Mouse (Mus musculus) embryo, embryonic 11 days (tissue): ENCODE results near the gene Lrrn1.

Experiments used
- DNase-seq: peaks from one replicate; pipeline ENCODE4 v3.0.0-alpha.2; 2015

Lrrn1 gene

GRCm38 (mm10) chr6:107528877-107529864 is at the start of gene Lrrn1:
Lrrn1 (plus strand) TSS chr6:107529768.
- peak; percentile 91 for DNase-seq

GRCm38 (mm10) chr6:107494491-107494890 is 35.1 kb upstream of the Lrrn1 start:
- DNase-seq: no peak

GRCm38 (mm10) chr6:107495830-107496229 is 33.7 kb upstream of the Lrrn1 start:
- no peak for DNase-seq

DNA sequence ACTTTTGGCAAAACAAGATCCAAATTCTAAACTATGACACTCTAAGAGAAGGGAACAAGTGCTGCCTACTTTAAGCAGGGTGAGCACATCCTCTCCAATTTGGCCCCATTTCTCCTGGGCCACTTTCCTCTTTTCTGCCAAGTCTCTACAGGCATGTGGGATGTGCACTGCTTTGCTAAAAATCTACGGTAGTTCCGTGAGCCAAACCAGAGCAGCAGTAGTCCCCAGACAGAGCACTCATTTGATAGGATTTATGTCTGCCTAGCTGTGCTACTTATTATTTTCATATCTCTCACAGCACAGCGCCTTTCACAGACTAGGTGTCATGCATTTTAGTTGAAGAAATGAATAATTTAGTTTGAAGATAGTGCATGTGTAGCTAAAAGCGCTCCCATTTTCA is 15.9 kb upstream of the Lrrn1 start:
- DNase-seq: no peak

DNA sequence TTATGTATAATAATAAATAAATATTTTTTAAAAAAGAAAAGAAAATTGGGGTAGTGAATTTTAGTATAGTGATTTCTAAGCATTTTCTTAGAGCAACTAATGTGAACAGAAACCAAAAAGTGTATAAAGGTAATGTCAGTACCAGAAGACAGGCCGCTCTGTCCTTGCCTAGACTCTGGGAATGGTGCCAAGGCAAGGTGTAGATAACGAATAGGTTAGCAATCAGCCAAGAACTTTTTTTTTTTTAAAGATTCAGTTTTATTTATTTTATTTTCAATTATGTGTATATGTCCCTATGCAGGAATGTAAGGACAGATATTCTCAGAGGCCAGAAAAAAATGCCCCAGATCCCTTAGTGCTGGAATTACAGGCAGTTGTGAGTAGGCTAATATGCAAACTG is 5.6 kb upstream of the Lrrn1 start:
- no peak for DNase-seq

DNA sequence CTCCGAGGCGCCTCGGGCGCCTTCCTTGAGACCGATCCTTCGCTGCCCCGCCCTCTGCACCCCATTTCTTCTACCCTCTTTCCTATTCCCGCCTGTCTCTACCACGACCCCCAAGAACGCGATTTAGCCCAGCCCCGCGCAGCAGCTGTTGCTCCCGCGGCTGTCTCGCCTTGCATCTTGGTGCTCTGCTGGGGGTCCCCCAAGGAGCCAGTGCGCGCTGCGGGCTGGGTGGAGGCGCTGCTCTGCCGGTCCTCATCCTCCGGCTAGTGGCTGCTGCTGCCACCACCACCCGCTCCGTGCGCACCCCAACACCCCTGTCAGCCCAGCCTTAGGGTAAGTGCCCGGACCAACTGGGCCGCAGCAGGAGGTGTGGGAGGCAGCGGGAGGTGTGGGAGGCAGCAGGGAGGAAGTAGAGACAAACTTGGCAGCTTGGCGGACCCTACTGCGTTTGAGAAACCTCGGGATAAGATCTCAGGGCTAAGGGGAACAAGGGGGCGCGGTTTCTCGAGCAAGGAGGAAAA is 403 bp downstream of the Lrrn1 start:
- peak; percentile 61 for DNase-seq

- DNase-seq: peak; percentile 51
Observed at GRCm38 (mm10) chr6:107530621-107531285, 1.2 kb downstream of the Lrrn1 start.

- peak; percentile 33 for DNase-seq
Observed at GRCm38 (mm10) chr6:107531526-107532080, 2.0 kb downstream of the Lrrn1 start.

DNA sequence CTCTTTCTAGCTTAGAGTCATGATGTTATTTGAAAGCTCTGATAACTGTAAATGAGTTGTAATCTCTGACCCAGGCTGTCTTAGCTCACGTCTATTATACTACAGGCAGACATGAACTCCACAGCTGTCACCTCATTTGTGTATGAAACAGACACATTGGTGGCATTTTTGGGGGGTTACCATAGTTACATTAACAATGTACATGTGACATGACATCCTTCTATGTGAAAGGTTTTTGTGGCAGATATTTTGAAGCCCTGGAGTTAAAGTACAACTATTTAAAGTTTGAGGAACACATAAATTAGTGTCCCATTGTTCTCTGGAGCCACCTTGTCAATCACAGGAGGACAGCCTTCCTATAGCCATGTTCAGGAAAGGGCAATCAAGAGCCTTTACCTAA is 5.0 kb downstream of the Lrrn1 start:
- DNase-seq: peak; percentile 37

DNA sequence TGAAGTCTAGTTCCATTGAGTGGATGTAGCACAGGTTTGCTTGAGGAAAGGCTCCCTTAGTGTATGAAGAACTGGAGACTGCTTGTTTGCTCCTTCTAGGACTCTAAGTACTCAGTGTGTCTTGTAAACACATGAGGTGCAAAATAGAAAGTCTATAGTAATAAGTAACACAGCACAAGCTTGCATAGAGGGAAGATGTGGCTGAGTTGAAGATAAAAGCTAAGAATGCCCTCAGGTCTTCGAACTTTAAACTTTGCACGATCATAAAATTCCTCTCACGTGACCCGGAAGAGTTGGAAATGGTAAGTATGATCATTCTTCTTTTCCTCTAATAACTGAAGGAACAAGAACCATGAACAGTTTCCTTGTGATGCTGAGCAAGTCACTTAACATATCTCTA is 7.1 kb downstream of the Lrrn1 start:
- no peak for DNase-seq

DNA sequence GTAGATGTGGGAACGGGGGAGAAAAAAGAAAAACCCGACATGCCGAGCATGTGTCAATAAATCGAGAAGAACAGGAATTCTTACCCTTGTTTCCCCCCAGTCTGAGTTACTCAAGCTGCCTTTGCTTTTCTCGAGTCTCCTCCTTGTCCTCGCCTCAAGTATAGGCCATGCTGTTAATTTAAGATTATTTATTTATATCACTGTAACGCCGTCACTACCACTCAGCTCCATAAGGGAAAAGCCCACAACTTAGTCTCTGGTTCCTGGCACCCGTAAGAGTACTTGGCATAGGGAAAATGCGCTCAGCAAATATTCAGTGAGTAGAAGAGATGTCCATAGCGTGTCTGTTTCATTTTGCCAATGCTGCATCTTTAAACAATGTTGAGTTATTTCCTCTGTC is 11.7 kb downstream of the Lrrn1 start:
- no peak for DNase-seq

DNA sequence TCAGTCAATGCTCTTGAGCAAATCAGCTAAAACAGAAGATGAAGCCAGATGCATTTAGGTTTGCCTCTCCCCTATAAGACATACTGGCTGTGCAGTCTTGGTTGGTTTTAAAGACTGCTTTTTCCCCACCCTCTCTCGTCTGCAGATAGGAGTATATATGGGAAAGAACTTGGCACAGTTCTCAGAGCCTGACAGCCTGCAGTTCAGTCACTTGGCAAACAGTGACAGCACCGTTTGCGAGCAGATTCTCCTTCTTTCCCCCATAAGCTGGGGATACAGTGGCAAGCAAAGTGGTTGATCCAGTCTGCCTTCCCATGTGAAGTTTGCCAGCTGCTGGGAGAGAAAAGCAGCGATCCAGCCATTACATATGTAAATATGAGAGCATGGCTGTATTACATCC is 12.3 kb downstream of the Lrrn1 start:
- no peak for DNase-seq

DNA sequence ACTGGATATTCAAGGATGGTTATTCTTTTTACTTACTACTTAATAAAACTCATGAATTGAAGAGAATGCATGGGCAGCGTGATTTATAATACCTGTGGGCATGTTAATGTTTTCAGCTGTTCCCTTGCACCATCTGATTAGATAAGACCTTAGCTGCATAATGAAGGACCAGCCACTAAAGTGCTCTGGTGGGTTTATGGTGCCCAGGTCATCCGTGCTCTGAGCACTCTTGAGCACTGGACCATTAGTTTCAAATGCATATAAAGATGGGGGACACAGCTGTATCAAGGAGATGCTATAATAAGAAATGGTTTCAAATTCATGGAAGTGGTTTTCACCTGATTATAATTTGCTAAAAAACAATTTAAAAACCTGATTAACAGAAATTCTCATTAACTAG is 16.7 kb downstream of the Lrrn1 start:
- no peak for DNase-seq

GRCm38 (mm10) chr6:107552511-107552910 is 22.9 kb downstream of the Lrrn1 start:
- DNase-seq: no peak

GRCm38 (mm10) chr6:107555364-107555763 is 25.8 kb downstream of the Lrrn1 start:
- DNase-seq: no peak

- peak; percentile 22 for DNase-seq
Observed at GRCm38 (mm10) chr6:107556996-107557395, 27.4 kb downstream of the Lrrn1 start.

DNA sequence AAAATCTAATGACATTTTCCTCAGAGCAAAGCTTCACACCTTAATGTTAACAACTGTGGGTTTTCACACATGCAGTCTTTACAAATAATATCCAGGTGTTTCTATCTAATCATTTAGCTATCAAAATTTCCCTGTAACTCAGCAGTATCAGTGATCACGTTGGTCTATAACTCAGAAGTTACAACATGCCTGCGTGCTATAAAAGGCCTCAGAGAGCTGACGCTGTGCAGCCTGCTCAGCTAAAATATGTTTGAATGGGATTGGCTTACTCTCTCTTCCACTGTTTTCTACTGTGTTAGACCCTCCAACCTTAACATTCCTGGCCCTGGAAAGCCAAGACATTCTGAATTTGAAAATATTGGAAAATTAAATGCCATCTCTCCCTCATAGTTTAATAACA is 28.2 kb downstream of the Lrrn1 start:
- no peak for DNase-seq

DNA sequence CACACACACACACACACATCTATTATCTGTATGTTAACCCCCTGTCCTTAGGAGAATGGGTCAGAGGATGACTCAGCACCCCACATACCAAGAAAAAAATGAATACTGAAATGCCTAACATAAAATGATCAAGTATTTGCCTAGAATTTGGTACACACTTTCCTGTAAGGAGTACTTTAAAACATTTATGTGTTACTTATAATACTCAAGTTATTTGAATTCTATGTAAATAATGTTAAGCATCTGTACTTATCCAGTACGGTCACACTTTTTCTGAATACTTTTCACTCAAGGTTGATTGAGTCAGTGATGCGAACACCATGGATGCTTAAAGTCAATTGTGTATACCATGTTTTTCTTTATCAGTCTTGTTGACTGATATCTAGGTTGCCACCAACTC is 32.7 kb downstream of the Lrrn1 start:
- no peak for DNase-seq

DNA sequence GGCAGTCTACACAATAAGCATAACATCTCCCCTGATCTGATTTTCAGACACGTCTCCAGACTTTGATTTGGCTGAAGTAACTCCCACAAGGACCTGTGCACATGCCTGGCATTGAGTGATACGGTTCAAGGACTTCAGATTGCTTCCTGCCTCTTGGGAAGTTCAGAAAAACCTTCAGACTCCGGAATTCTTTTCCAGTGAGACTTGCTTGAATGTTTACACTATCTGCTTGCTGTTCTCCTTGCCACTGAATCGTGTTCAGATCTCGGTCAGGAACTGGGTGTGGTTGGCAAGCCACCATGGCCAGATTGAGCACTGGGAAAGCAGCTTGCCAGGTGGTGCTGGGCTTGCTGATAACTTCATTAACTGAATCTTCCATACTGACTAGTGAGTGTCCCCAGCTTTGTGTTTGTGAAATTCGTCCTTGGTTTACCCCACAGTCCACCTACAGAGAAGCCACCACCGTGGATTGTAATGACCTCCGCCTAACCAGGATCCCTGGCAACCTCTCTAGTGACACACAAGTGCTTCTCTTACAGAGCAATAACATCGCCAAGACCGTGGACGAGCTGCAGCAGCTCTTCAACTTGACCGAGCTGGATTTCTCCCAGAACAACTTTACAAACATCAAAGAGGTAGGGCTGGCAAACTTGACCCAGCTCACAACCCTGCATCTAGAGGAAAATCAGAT is 37.5 kb downstream of the Lrrn1 start:
- no peak for DNase-seq

GRCm38 (mm10) chr6:107574561-107574960 is 45.0 kb downstream of the Lrrn1 start:
- no peak for DNase-seq

DNA sequence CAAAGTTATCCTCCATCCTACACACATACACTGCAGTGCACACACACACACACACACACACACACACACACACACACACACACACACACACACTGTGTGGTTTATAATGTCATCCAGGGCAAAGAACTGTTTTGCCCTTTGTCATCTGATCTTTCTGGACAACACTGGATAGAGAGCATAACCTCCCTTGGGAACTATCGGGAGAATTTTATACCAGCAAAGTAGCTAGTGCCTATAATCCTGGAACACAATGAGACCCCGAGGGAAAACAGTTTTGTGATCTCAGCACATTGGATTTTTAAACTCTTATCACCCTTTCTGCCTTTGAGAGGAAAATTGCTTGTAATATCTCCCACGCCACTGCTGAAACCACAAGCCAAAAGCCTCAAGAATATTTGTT is 45.8 kb downstream of the Lrrn1 start:
- no peak for DNase-seq

DNA sequence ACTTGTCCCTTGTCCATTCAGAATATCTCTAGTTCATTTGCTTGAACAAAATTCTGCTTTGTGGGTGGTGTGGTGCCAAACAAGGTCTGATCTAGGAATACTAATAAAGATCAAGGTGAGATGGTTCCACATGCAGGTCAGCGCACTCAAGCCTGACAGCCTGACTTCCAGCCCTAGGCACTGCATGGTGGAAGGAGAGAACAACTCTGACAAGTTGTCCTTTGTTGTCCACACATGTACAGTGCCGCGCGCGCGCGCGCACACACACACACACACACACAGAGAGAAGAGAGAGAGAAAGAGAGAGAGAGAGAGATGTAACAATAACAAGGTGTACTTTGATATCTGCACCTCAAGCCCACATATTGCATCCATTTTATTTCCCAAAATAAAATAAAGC is 47.7 kb downstream of the Lrrn1 start:
- DNase-seq: no peak
